Mouse (Mus musculus): ENCODE measurements around the gene Iffo1. TPM values are rescaled to one million over a fixed set of nuclear protein-coding genes. Genes with fewer than 3 reads are reported as not detected.

The Iffo1 gene
- polyA plus RNA-seq, 1 experiment from 2014 or later = 19.3 TPM

DNA sequence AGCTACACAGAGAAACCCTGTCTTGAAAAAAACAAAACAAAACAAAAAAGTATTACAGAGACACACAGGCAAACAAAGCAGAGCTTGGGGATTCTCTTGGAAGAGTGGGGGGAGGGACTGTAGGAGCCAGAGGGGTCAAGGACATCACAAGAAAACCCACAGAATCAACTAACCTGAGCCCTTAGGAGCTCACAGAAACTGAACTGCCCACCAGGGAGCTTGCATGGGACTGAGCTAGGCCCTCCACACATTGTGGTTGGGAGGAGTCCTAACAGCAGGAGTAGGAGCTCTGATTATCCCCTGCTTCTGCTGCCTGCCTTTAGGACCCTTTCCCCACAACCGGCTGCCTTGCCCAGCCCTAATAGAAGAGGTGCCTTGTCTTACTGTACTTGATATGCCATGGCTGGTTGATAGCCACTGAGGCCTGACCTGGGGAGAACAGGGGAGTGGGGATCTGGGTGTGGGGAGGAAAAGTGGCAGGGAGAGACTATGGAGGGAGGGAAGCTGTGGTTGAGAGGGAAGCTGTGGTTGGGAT, 50.6 kb downstream of the Iffo1 start:
- H3K36me3 ChIP-seq (ENCODE audit: control insufficient read depth, insufficient read depth) = peaks cover 4% of the 10 kb centered on the region; the same call in 1 of the 2 replicates
- no peak overlapping the region for H3K4me3 ChIP-seq (replicated peaks; ENCODE audit: low read length)
- no peaks in the 10 kb centered on the region for H3K9me3 ChIP-seq (ENCODE audit: control insufficient read depth, low read length)
- no peak overlapping the region for H3K4me2 ChIP-seq (ENCODE audit: low read length)
- 44% methylated on average over 1 of the region's 1 CpGs for WGBS
- H3K9ac ChIP-seq (replicated peaks; ENCODE audit: low read depth, low read length) = no peak overlapping the region
- peaks cover 12% of the 10 kb centered on the region for H3K4me1 ChIP-seq (replicated peaks; ENCODE audit: control insufficient read depth, insufficient read depth, low read length)
- no peak overlapping the region for H3K27ac ChIP-seq (ENCODE audit: low read length)
- no peaks in the 10 kb centered on the region for H3K27me3 ChIP-seq (replicated peaks; ENCODE audit: control insufficient read depth, insufficient read depth, low read length)
- no peak for ATAC-seq

DNA sequence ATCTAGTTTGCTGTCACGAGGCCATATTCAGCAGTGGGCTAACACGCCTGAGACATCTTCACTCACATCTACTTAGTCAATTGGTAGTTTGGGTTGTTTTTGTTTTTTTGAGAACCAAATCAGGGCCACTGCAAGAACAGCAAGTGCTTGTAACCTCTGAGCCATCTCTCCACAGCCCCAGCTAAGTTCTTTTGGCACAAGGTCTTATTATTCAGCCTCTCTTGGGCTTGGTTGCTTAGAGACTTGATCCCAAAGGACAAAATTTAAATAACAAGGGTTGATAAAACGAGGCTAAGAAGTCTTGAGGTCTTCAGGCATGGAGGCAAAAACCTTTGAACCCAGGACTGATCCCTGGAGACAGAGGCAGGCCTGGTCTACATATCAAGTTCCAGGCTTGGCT, 51.3 kb downstream of the Iffo1 start:
- Histone ChIP-seq H3K9ac (replicated peaks; ENCODE audit: low read depth, low read length) (no peak overlapping the region), H3K27ac (ENCODE audit: low read length) (no peak overlapping the region), H3K4me1 (replicated peaks; ENCODE audit: control insufficient read depth, insufficient read depth, low read length) (peaks cover 12% of the 10 kb centered on the region), H3K4me2 (ENCODE audit: low read length) (no peak overlapping the region), H3K9me3 (ENCODE audit: control insufficient read depth, low read length) (no peaks in the 10 kb centered on the region), H3K36me3 (ENCODE audit: control insufficient read depth, insufficient read depth) (peaks cover 4% of the 10 kb centered on the region; the same call in 1 of the 2 replicates), H3K4me3 (replicated peaks; ENCODE audit: low read length) (no peak overlapping the region), H3K27me3 (replicated peaks; ENCODE audit: control insufficient read depth, insufficient read depth, low read length) (no peaks in the 10 kb centered on the region)
- WGBS = 48% methylated on average over 3 of the region's 3 CpGs
- ATAC-seq = no peak

- 89% methylated on average over 5 of the region's 5 CpGs for WGBS
- Histone ChIP-seq H3K4me2 (ENCODE audit: low read length) (no peak overlapping the region), H3K27me3 (replicated peaks; ENCODE audit: control insufficient read depth, insufficient read depth, low read length) (no peaks in the 10 kb centered on the region), H3K9ac (replicated peaks; ENCODE audit: low read depth, low read length) (no peak overlapping the region), H3K36me3 (ENCODE audit: control insufficient read depth, insufficient read depth) (peaks cover 4% of the 10 kb centered on the region; the same call in 1 of the 2 replicates), H3K9me3 (ENCODE audit: control insufficient read depth, low read length) (no peaks in the 10 kb centered on the region), H3K27ac (ENCODE audit: low read length) (no peak overlapping the region), H3K4me1 (replicated peaks; ENCODE audit: control insufficient read depth, insufficient read depth, low read length) (peaks cover 12% of the 10 kb centered on the region), H3K4me3 (replicated peaks; ENCODE audit: low read length) (no peak overlapping the region)
- no peak for ATAC-seq
Observed at GRCm38 (mm10) chr6:125197166-125197565, 52.1 kb downstream of the Iffo1 start.

- H3K4me2 ChIP-seq (ENCODE audit: low read length) = no peak overlapping the region
- no peaks in the 10 kb centered on the region for H3K9me3 ChIP-seq (ENCODE audit: control insufficient read depth, low read length)
- no peak overlapping the region for H3K9ac ChIP-seq (replicated peaks; ENCODE audit: low read depth, low read length)
- H3K27me3 ChIP-seq (replicated peaks; ENCODE audit: control insufficient read depth, insufficient read depth, low read length) = peaks cover 11% of the 10 kb centered on the region
- WGBS = 93% methylated on average over 1 of the region's 1 CpGs
- H3K4me1 ChIP-seq (replicated peaks; ENCODE audit: control insufficient read depth, insufficient read depth, low read length) = no peaks in the 10 kb centered on the region
- no peak for ATAC-seq
- no peaks in the 10 kb centered on the region for H3K36me3 ChIP-seq (ENCODE audit: control insufficient read depth, insufficient read depth)
- H3K27ac ChIP-seq (ENCODE audit: low read length) = no peak overlapping the region
- no peak overlapping the region for H3K4me3 ChIP-seq (replicated peaks; ENCODE audit: low read length)
Observed at GRCm38 (mm10) chr6:125210436-125210835, 65.4 kb downstream of the Iffo1 start.

Small RNA genes within 50 kb of the gene (microRNA-seq; reads per million reads assigned to microRNA genes)
- gene Mir3098 (1.0 reads per million), gene Mir7045 (not detected)

Other genes with a start within 250 kb of the Iffo1 start
- gene Lag3, start 233.5 kb upstream of the Iffo1 start, polyA plus RNA-seq (2015; fragmentation: Nextera tagmentation; extraction: Ambion mirVana) = 1.7 and 2.9 TPM in 2 replicates
- gene Ptms, start 225.1 kb upstream of the Iffo1 start, polyA plus RNA-seq (2015; fragmentation: Nextera tagmentation; extraction: Ambion mirVana) = 666 and 701 TPM in 2 replicates
- 459 and 463 TPM in 2 replicates for gene Mlf2, start 213.9 kb upstream of the Iffo1 start, polyA plus RNA-seq (2015; fragmentation: Nextera tagmentation; extraction: Ambion mirVana)
- 94.4 and 96.7 TPM in 2 replicates for gene Cops7a, start 179.7 kb upstream of the Iffo1 start, polyA plus RNA-seq (2015; fragmentation: Nextera tagmentation; extraction: Ambion mirVana)
- gene Pianp, start 148.5 kb upstream of the Iffo1 start, polyA plus RNA-seq (2015; fragmentation: Nextera tagmentation; extraction: Ambion mirVana) = 36.6 and 44.7 TPM in 2 replicates
- 15.2 and 19.0 TPM in 2 replicates for gene Zfp384, start 136.1 kb upstream of the Iffo1 start, polyA plus RNA-seq (2015; fragmentation: Nextera tagmentation; extraction: Ambion mirVana)
- 200 and 204 TPM in 2 replicates for gene Ing4, start 105.5 kb upstream of the Iffo1 start, polyA plus RNA-seq (2015; fragmentation: Nextera tagmentation; extraction: Ambion mirVana)
- gene Acrbp, start 95.6 kb upstream of the Iffo1 start, polyA plus RNA-seq (2015; fragmentation: Nextera tagmentation; extraction: Ambion mirVana) = 21.4 and 31.6 TPM in 2 replicates
- 0.44 and 0.60 TPM in 2 replicates for gene Lpar5, start 77.3 kb upstream of the Iffo1 start, polyA plus RNA-seq (2015; fragmentation: Nextera tagmentation; extraction: Ambion mirVana)
- 78.1 and 79.8 TPM in 2 replicates for gene Chd4, start 49.3 kb upstream of the Iffo1 start, polyA plus RNA-seq (2015; fragmentation: Nextera tagmentation; extraction: Ambion mirVana)
- 54.4 and 55.3 TPM in 2 replicates for gene Nop2, start 13.3 kb upstream of the Iffo1 start, polyA plus RNA-seq (2015; fragmentation: Nextera tagmentation; extraction: Ambion mirVana)
- gene Gapdh, start 21.2 kb downstream of the Iffo1 start, polyA plus RNA-seq (2015; fragmentation: Nextera tagmentation; extraction: Ambion mirVana) = 1,297 and 1,346 TPM in 2 replicates
- gene Ncapd2, start 46.5 kb downstream of the Iffo1 start, polyA plus RNA-seq (2015; fragmentation: Nextera tagmentation; extraction: Ambion mirVana) = 91.4 and 91.6 TPM in 2 replicates
- gene Mrpl51, start 46.6 kb downstream of the Iffo1 start, polyA plus RNA-seq (2015; fragmentation: Nextera tagmentation; extraction: Ambion mirVana) = 137 and 140 TPM in 2 replicates
- gene Vamp1, start 70.3 kb downstream of the Iffo1 start, polyA plus RNA-seq (2015; fragmentation: Nextera tagmentation; extraction: Ambion mirVana) = 5.5 and 7.3 TPM in 2 replicates
- 3.8 and 4.5 TPM in 2 replicates for gene Tapbpl, start 86.6 kb downstream of the Iffo1 start, polyA plus RNA-seq (2015; fragmentation: Nextera tagmentation; extraction: Ambion mirVana)
- 1.8 TPM in 1 of 2 replicates, not detected in the other for gene Cd27, start 91.8 kb downstream of the Iffo1 start, polyA plus RNA-seq (2015; fragmentation: Nextera tagmentation; extraction: Ambion mirVana)
- not detected in 2 replicates for gene Tuba3a, start 140.8 kb downstream of the Iffo1 start, polyA plus RNA-seq (2015; fragmentation: Nextera tagmentation; extraction: Ambion mirVana)
- gene Ltbr, start 168.6 kb downstream of the Iffo1 start, polyA plus RNA-seq (2015; fragmentation: Nextera tagmentation; extraction: Ambion mirVana) = 10.4 and 11.6 TPM in 2 replicates
- 0.34 and 0.39 TPM in 2 replicates for gene Scnn1a, start 175.4 kb downstream of the Iffo1 start, polyA plus RNA-seq (2015; fragmentation: Nextera tagmentation; extraction: Ambion mirVana)
- 13.2 and 18.2 TPM in 2 replicates for gene Tnfrsf1a, start 204.1 kb downstream of the Iffo1 start, polyA plus RNA-seq (2015; fragmentation: Nextera tagmentation; extraction: Ambion mirVana)
- 0.07 TPM in 1 of 2 replicates, not detected in the other for gene Plekhg6, start 235.6 kb downstream of the Iffo1 start, polyA plus RNA-seq (2015; fragmentation: Nextera tagmentation; extraction: Ambion mirVana)

Measured in forebrain, embryonic 16.5 days (tissue).